Mouse (Mus musculus) cortical plate, adult 2 months (tissue): ENCODE results near the gene Gm9376.

ENCODE experiments used
- CTCF ChIP-seq: fragments of 200-500 bp; IDR thresholded peaks from 2 replicates; pipeline ENCODE4 v1.5.1; 2011; ENCODE audit warnings: mild to moderate bottlenecking, control low read depth, low read length; ENCODE audit not compliant: insufficient read depth; ENCODE audit errors: extremely low read depth
- POLR2A ChIP-seq: fragments of 200-500 bp; IDR thresholded peaks from 2 replicates; pipeline ENCODE4 v1.6.1; 2011; ENCODE audit warnings: mild to moderate bottlenecking, low read length, control low read depth; ENCODE audit not compliant: insufficient read depth; ENCODE audit errors: extremely low read depth

GRCm38 (mm10) chr14:118241416-118241815, 25.3 kb upstream of the Gm9376 start:
- no peak for TF ChIP-seq POLR2A
- no peak for TF ChIP-seq CTCF
